Mouse (Mus musculus) kidney, postnatal 36 days (tissue): ENCODE data around the gene Tulp4.

Experiments used
- DNase-seq, 2 experiments: peaks; one replicate each; pipeline ENCODE4 v3.0.0; 2021 to 2022; ENCODE audit warnings: mixed read lengths in 2 of 2

Gene Tulp4

GRCm38 (mm10) chr17:6106361-6107014, at the start of gene Tulp4:
Gene Tulp4 (plus strand): TSS chr17:6106437.
- peak; percentile 85 to 90 for DNase-seq

- no peak for DNase-seq
Observed at GRCm38 (mm10) chr17:6062793-6063192, 43.4 kb upstream of the Tulp4 start.

- DNase-seq = no peak
Observed at GRCm38 (mm10) chr17:6063532-6063931, 42.7 kb upstream of the Tulp4 start.

- DNase-seq = no peak
Observed at GRCm38 (mm10) chr17:6066021-6066420, 40.2 kb upstream of the Tulp4 start.

- no peak for DNase-seq
Observed at GRCm38 (mm10) chr17:6067613-6068012, 38.6 kb upstream of the Tulp4 start.

GRCm38 (mm10) chr17:6069866-6070265, 36.4 kb upstream of the Tulp4 start:
- no peak for DNase-seq

- no peak for DNase-seq
Observed at GRCm38 (mm10) chr17:6073405-6073804, 32.8 kb upstream of the Tulp4 start.

GRCm38 (mm10) chr17:6079287-6080122, 26.7 kb upstream of the Tulp4 start, which contains the start of the genes Serac1 and Gtf2h5:
Gene Serac1 (minus strand): TSS chr17:6079741.
Gene Gtf2h5 (plus strand): TSS chr17:6079786.
- peak; percentile 97 to 99 for DNase-seq

- no peak for DNase-seq
Observed at GRCm38 (mm10) chr17:6083323-6083890, 22.8 kb upstream of the Tulp4 start.

- no peak for DNase-seq
Observed at GRCm38 (mm10) chr17:6091604-6092003, 14.6 kb upstream of the Tulp4 start.

GRCm38 (mm10) chr17:6095579-6095978, 10.7 kb upstream of the Tulp4 start:
- no peak for DNase-seq

- peak; percentile 49 to 82 for DNase-seq
Observed at GRCm38 (mm10) chr17:6097884-6098283, 8.4 kb upstream of the Tulp4 start.

GRCm38 (mm10) chr17:6102287-6102686, 4.0 kb upstream of the Tulp4 start:
- no peak for DNase-seq

- no peak for DNase-seq
Observed at GRCm38 (mm10) chr17:6103566-6103965, 2.7 kb upstream of the Tulp4 start.

GRCm38 (mm10) chr17:6107015-6107601, 871 bp downstream of the Tulp4 start:
- DNase-seq = peak; percentile 64 to 72

- no peak for DNase-seq
Observed at GRCm38 (mm10) chr17:6108175-6108574, 1.9 kb downstream of the Tulp4 start.

- peak in 1 of 2 experiments; percentile 33 for DNase-seq
Observed at GRCm38 (mm10) chr17:6110956-6111355, 4.7 kb downstream of the Tulp4 start.

- no peak for DNase-seq
Observed at GRCm38 (mm10) chr17:6113653-6114052, 7.4 kb downstream of the Tulp4 start.

- DNase-seq = no peak
Observed at GRCm38 (mm10) chr17:6115085-6115484, 8.8 kb downstream of the Tulp4 start.

- no peak for DNase-seq
Observed at GRCm38 (mm10) chr17:6117148-6117725, 11.0 kb downstream of the Tulp4 start.

GRCm38 (mm10) chr17:6117917-6118316, 11.7 kb downstream of the Tulp4 start:
- DNase-seq = no peak

GRCm38 (mm10) chr17:6118861-6119260, 12.6 kb downstream of the Tulp4 start:
- DNase-seq = no peak

- DNase-seq = no peak
Observed at GRCm38 (mm10) chr17:6123776-6124175, 17.5 kb downstream of the Tulp4 start.
